Mouse (Mus musculus): ENCODE results near the gene Smim1. TPM values are rescaled to one million over a fixed set of nuclear protein-coding genes. Genes with fewer than 3 reads are reported as not detected.
A peak's percentile ranks its signal among the peaks of the same experiment; 100 is the strongest.

Smim1 gene
- polyA plus RNA-seq, 1 experiment from 2014 or later, result 12.6 TPM

DNA sequence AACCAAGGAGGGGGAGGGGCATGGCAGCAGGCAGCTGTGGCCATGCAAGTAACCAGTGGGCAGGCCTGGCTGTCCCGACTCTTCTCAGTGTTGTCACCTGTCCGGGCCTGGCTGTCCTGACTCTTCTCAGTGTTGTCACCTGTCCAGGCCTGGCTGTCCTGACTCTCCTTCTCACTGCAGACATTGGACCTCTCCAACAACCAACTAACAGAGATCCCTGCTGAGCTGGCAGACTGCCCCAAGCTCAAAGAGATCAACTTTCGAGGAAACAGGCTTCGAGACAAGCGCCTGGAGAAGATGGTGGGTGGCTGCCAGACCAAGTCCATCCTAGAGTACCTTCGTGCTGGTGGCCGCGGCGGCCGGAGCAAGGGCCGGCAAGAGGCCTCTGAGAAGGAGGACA lies 10.6 kb downstream of the Smim1 start:
- Histone ChIP-seq H3K27me3 (no peaks in the 10 kb centered on the region), H3K27ac (no peak overlapping the region), H3K9ac (no peak overlapping the region), H3K4me2 (replicated peaks) (no peak overlapping the region), H3K4me3 (no peak overlapping the region), H3K9me3 (no peaks in the 10 kb centered on the region), H3K4me1 (peaks cover 25% of the 10 kb centered on the region), H3K36me3 (peaks cover 69% of the 10 kb centered on the region)
- WGBS, result 90% methylated on average over 11 of the region's 11 CpGs
- ATAC-seq (ENCODE audit: low FRiP score, low read depth), result no peak

DNA sequence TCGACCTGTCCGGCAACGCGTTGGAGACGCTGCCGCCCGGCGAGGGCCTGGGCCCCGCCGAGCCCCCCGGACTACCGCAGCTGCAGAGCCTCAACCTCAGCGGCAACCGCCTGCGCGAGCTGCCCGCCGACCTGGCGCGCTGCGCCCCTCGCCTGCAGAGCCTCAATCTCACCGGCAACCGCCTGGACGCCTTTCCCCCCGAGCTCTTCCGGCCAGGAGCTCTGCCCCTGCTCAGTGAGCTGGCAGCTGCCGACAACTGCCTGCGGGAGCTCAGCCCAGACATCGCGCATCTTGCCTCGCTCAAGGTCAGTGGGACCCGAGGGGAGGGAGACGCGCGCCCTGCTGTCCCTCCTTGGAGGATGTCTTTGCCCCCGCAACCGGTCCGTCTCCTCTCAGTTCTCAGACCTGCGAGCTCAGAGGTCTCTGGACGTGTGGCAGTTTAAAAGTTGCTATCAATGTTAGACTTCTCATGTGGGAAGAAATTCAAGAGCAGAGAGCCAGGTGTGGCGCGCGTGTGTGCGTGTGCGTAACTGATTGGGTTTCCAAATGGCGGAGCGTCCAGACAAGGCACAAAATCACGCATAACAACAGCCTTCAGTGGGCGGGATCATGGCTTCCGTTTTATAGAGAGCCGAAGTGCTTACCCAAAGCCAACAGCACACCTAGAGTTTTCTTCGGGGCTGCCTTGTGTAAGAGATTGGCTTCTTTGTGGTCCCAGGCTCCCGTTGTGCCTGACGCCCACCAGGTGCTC lies 13.7 kb downstream of the Smim1 start:
- Histone ChIP-seq H3K9ac (peak overlapping the region; percentile 98), H3K4me2 (replicated peaks) (peak overlapping the region; percentile 99), H3K36me3 (peaks cover 40% of the 10 kb centered on the region), H3K4me1 (peaks cover 25% of the 10 kb centered on the region), H3K27ac (peak overlapping the region; percentile 52; the same call in 1 of the 2 replicates), H3K27me3 (no peaks in the 10 kb centered on the region), H3K9me3 (no peaks in the 10 kb centered on the region), H3K4me3 (peak overlapping the region; percentile 100)
- WGBS, result 1% methylated on average over 55 of the region's 55 CpGs
- no peak for ATAC-seq (ENCODE audit: low FRiP score, low read depth)

DNA sequence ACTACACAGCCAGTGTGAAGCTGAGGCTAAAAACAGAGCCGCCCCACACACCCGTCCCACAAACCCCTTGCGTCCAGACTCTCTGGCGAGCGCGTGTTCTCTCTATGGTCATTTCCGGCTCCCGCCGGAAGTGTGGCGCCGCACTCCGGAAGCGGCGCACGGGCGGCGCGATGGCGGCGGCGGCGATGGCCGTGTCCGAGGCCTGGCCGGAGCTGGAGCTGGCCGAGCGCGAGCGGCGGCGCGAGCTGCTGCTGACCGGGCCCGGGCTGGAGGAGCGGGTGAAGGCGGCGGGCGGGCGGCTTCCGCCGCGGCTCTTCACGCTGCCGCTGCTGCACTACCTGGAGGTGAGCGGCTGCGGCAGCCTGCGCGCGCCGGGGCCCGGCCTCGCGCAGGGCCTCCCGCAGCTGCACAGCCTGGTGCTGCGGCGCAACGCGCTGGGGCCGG lies 14.4 kb downstream of the Smim1 start, which contains the start of gene Lrrc47:
Lrrc47 (plus strand) TSS at position 86 of the 444 bp plus-strand sequence.
- peaks cover 40% of the 10 kb centered on the region for H3K36me3 ChIP-seq
- H3K27me3 ChIP-seq, result no peaks in the 10 kb centered on the region
- H3K9me3 ChIP-seq, result no peaks in the 10 kb centered on the region
- peaks cover 25% of the 10 kb centered on the region for H3K4me1 ChIP-seq
- H3K4me2 ChIP-seq (replicated peaks), result peak within 1 kb of the TSS; percentile 99
- H3K4me3 ChIP-seq, result peak within 1 kb of the TSS; percentile 100
- H3K27ac ChIP-seq, result peak within 1 kb of the TSS; percentile 52; the same call in 1 of the 2 replicates
- peak; percentile 94 for ATAC-seq (ENCODE audit: low FRiP score, low read depth)
- WGBS, result under 1% methylated on average over 55 of the region's 59 CpGs
- H3K9ac ChIP-seq, result peak within 1 kb of the TSS; percentile 98

DNA sequence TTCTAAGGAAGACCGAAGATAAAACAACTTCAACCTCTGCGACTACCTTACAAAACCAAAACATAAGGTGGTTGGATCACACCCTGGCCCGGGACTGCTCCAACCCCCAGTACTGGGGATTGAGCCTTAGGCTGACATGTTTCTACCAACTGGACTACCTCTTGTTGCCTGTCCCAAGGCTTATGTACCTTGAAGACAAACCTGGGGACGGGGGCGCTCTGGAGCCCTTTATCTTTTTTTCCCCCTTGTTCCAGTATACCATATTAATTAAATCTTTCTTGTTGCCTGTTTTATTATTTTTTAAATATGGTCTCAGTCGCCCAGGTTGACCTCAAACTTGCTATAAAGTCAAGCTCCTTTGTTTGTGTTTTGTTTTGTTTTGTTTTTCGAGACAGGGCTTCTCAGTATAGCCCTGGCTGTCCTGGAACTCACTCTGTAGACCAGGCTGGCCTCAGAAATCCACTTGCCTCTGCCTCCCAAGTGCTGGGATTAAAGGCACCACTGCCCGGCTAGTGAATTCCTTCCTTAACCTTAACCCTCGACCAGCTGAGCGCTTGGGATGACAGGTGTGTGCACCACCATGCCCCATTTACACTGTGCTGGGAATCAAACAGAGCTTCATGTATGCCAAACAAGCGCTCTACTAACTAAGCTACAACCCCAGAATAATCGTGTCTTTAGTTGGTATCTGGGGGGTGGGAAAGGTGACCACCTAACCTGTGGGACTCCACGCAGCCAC lies 15.0 kb downstream of the Smim1 start:
- Histone ChIP-seq H3K9ac (peak overlapping the region; percentile 98), H3K9me3 (no peaks in the 10 kb centered on the region), H3K4me2 (replicated peaks) (peak overlapping the region; percentile 99), H3K27ac (no peak overlapping the region), H3K27me3 (no peaks in the 10 kb centered on the region), H3K4me3 (peak overlapping the region; percentile 100), H3K4me1 (peaks cover 25% of the 10 kb centered on the region), H3K36me3 (peaks cover 40% of the 10 kb centered on the region)
- peak; percentile 25; the same call in 1 of the 2 replicates for ATAC-seq (ENCODE audit: low FRiP score, low read depth)
- WGBS, result 26% methylated on average over 13 of the region's 13 CpGs

DNA sequence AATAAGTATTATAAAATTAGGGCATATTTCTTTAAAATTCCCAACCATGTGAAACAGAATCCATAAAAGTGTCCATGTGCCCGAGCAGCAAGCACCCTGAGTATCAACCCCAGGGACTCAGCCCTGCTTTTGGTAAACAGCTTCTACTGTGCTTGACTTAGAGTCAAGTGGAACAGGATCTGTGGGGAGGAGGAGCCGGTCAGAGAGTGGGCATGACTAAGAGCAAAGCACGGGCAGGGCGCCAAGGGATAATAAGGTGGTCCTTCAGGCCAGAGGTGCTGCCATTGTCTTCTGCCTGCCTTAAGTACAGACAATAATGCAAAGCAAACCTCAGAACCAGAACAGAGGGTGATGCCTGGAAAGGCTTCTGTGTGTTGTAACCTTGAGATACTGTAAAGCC lies 18.3 kb downstream of the Smim1 start:
- no peaks in the 10 kb centered on the region for H3K9me3 ChIP-seq
- H3K27ac ChIP-seq, result no peak overlapping the region
- H3K4me3 ChIP-seq, result no peak overlapping the region
- peaks cover 47% of the 10 kb centered on the region for H3K36me3 ChIP-seq
- no peaks in the 10 kb centered on the region for H3K27me3 ChIP-seq
- no peak for ATAC-seq (ENCODE audit: low FRiP score, low read depth)
- H3K4me1 ChIP-seq, result peaks cover 11% of the 10 kb centered on the region
- WGBS, result 79% methylated on average over 4 of the region's 4 CpGs
- H3K4me2 ChIP-seq (replicated peaks), result no peak overlapping the region
- H3K9ac ChIP-seq, result no peak overlapping the region

DNA sequence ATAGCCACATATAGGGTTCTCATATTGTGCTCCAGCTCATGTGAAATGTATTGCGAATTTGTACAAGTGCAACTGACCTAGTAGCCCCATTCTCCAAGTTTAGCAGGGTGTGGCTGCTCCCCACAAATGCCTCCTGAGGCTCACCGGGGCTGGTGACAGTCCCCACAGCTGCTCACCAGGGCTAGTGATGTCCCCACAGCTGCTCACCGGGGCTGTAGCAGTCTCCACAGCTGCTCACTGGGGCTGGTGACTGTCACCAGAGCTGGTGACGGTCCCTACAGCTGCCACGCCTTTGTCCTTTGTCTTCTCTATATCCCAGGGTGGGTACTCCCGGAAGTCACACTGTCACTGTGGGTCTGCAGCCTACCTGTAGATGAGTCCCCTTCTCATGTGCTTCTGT lies 19.8 kb downstream of the Smim1 start:
- ATAC-seq (ENCODE audit: low FRiP score, low read depth), result no peak
- Histone ChIP-seq H3K36me3 (peaks cover 58% of the 10 kb centered on the region), H3K27me3 (no peaks in the 10 kb centered on the region), H3K4me2 (replicated peaks) (no peak overlapping the region), H3K4me1 (0 out of 2 replicates have a peak, but pooled peaks cover 6% of the 10 kb centered on the region), H3K4me3 (no peak overlapping the region), H3K9me3 (no peaks in the 10 kb centered on the region), H3K9ac (no peak overlapping the region), H3K27ac (no peak overlapping the region)
- 93% methylated on average over 6 of the region's 6 CpGs for WGBS

DNA sequence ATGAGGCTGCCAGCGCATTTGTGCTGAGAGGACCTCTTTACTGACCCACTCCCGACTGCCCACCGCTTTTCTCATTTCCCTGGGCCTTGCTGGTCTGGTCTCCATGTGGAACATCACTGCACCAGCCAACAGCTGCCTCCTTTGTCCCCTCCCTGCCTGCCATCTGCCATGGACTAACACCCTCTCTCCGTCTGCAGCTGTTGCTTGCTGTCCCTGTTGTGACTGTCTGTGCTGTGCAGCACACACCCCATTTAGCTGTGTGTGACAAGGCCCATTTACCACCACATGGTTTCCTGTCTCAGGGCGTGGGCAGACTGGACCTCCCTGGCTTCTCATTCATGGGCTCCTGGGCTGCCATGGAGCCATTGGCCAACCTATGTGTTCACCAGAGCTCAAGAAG lies 20.5 kb downstream of the Smim1 start:
- no peak overlapping the region for H3K4me3 ChIP-seq
- H3K4me2 ChIP-seq (replicated peaks), result no peak overlapping the region
- no peaks in the 10 kb centered on the region for H3K27me3 ChIP-seq
- H3K36me3 ChIP-seq, result peaks cover 58% of the 10 kb centered on the region
- H3K4me1 ChIP-seq, result no peaks in the 10 kb centered on the region
- H3K27ac ChIP-seq, result no peak overlapping the region
- no peaks in the 10 kb centered on the region for H3K9me3 ChIP-seq
- peak; percentile 68; the same call in 1 of the 2 replicates for ATAC-seq (ENCODE audit: low FRiP score, low read depth)
- no peak overlapping the region for H3K9ac ChIP-seq
- WGBS, result 82% methylated on average over 5 of the region's 5 CpGs

DNA sequence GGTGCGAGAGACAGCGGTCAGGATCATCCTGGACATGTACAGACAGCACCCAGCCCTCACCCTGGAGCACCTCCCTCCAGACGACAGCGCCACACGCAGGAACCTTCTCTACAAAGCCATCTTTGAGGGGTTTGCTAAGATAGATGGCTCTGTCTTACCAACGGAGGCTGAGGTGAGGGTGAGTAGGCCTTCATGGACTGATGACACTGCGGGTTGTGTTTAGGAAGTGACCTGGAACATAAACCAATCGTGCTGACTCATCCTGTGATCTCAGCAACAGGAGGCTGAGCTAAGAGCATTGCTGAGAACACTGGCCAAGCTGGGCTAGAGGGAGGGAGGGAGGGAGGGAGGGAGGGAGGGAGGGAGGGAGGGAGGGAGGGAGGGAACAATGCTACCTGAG lies 32.5 kb downstream of the Smim1 start:
- Histone ChIP-seq H3K9me3 (no peaks in the 10 kb centered on the region), H3K4me3 (no peak overlapping the region), H3K4me2 (replicated peaks) (no peak overlapping the region), H3K36me3 (peaks cover 91% of the 10 kb centered on the region), H3K9ac (no peak overlapping the region), H3K27ac (no peak overlapping the region), H3K4me1 (no peaks in the 10 kb centered on the region), H3K27me3 (no peaks in the 10 kb centered on the region)
- 87% methylated on average over 8 of the region's 8 CpGs for WGBS
- no peak for ATAC-seq (ENCODE audit: low FRiP score, low read depth)

DNA sequence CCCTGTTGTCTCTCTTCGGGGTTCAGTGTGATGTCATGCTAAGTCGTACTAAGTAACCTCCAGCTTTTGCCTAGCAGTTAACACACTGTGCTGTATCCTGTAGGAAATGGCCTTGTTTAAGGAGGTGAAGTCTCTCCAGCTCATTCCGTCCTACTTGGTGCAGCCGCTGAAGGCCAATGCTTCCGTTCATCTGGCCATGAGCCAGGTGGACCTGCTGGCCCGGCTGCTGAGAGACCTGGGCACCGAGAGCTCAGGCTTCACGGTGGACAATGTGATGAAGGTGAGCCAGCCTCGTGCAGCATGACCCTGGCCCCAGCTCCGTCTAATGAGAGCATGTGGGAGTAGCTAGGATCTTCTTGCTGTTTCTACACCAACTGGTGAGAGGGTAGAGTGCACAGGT lies 33.3 kb downstream of the Smim1 start:
- Histone ChIP-seq H3K4me2 (replicated peaks) (no peak overlapping the region), H3K4me1 (no peaks in the 10 kb centered on the region), H3K27ac (no peak overlapping the region), H3K4me3 (no peak overlapping the region), H3K9me3 (no peaks in the 10 kb centered on the region), H3K27me3 (no peaks in the 10 kb centered on the region), H3K9ac (no peak overlapping the region), H3K36me3 (peaks cover 92% of the 10 kb centered on the region)
- 91% methylated on average over 10 of the region's 10 CpGs for WGBS
- no peak for ATAC-seq (ENCODE audit: low FRiP score, low read depth)

DNA sequence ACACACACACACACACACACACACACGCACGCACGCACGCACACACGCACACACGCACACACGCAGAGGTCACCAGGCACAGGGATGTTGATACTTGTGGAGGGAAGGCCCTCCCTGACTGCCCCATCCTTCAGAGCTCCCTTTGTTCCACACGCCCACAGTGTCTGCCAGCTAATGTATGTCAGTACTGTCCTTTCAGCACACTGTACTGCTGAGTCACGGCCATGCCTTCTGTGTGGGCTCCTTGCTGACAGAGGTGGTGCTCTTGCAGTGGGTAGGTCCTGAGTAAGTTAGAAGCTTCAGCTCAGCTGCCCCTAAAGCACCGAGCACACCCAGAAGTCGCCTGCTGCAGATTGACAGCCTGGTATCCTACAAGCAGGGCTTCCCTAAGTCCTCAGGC lies 45.6 kb downstream of the Smim1 start:
- H3K27ac ChIP-seq, result no peak overlapping the region
- no peak overlapping the region for H3K9ac ChIP-seq
- H3K4me2 ChIP-seq (replicated peaks), result no peak overlapping the region
- H3K4me1 ChIP-seq, result peaks cover 14% of the 10 kb centered on the region
- H3K4me3 ChIP-seq, result no peak overlapping the region
- no peak for ATAC-seq (ENCODE audit: low FRiP score, low read depth)
- 97% methylated on average over 11 of the region's 11 CpGs for WGBS
- H3K36me3 ChIP-seq, result peaks cover 67% of the 10 kb centered on the region
- no peaks in the 10 kb centered on the region for H3K9me3 ChIP-seq
- no peaks in the 10 kb centered on the region for H3K27me3 ChIP-seq

DNA sequence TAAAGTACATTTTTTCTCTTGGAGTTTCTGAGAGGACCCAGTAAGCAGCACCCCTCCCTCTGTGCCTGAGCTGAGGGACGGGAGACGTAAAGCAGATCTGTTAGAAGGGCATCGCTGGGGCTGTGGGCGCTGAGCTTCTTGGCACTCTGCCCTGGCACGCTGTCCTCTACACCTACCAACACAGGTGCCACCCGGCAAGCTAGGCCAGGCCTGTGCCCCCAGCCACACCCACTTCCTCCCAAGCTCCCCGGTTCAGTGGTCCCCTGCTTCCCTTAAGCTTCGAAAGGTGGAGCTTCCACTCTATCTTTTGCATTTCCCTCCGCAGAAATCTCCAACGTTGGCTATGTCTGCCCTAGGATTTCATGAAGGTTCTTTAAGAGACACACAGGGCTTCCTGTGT lies 46.8 kb downstream of the Smim1 start:
- no peak overlapping the region for H3K9ac ChIP-seq
- no peaks in the 10 kb centered on the region for H3K9me3 ChIP-seq
- H3K4me2 ChIP-seq (replicated peaks), result no peak overlapping the region
- no peak overlapping the region for H3K27ac ChIP-seq
- WGBS, result 89% methylated on average over 10 of the region's 10 CpGs
- no peak overlapping the region for H3K4me3 ChIP-seq
- no peak for ATAC-seq (ENCODE audit: low FRiP score, low read depth)
- no peaks in the 10 kb centered on the region for H3K27me3 ChIP-seq
- peaks cover 14% of the 10 kb centered on the region for H3K4me1 ChIP-seq
- H3K36me3 ChIP-seq, result peaks cover 54% of the 10 kb centered on the region

DNA sequence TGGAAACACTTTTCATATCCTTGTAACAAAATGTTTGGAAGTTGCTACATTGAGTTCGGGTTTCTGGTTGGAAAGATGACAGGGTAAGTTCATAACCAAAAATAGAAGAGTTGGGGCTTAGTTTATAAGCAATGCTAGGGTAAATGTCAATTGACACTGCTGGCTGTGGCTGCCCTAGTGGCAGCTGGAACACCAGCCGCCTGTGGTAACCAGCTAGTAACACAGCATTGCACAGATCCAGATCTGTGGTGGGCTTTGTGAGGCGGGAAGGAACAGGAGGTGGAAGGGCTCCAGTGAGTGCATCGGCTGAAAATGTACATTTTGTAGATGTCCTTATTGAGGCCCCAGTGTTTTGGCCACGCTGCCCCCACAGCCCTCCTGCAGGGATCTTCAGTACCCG lies 50.3 kb downstream of the Smim1 start:
- Histone ChIP-seq H3K9ac (peak overlapping the region; percentile 91), H3K36me3 (peaks cover 36% of the 10 kb centered on the region), H3K27ac (no peak overlapping the region), H3K27me3 (no peaks in the 10 kb centered on the region), H3K4me1 (peaks cover 14% of the 10 kb centered on the region), H3K4me2 (replicated peaks) (peak overlapping the region; percentile 95), H3K4me3 (peak overlapping the region; percentile 95), H3K9me3 (no peaks in the 10 kb centered on the region)
- WGBS, result 42% methylated on average over 6 of the region's 6 CpGs
- ATAC-seq (ENCODE audit: low FRiP score, low read depth), result no peak
